Mouse (Mus musculus): ENCODE results near the gene Ly75. TPM values are rescaled to one million over a fixed set of nuclear protein-coding genes. Genes with fewer than 3 reads are reported as not detected.

Ly75 gene
- total RNA-seq, 4 experiments from 2014 or later, result 0.04 to 0.08 (median 0.05) TPM; not detected in 1

DNA sequence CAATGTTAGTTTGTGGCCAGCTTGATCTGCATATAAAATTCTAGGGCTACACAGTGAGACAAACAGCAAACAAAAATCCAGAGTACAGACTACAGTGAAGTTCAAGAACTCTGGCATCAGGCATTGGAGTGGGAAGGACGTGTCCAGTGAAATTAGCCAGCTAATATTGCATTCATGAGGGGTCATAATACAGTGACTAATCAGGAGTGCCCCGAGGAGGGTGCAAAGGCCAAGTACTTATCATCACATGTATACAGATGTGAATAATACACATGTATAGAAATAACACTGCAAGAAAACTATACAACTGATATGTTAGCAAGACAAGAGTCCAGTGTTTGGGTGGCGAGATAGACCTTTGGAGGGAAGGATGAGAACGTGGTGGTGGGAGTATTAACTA is 130.3 kb downstream of the Ly75 start:
- no peak for DNase-seq (ENCODE audit: low spot score in 2 of 2)

Other genes starting within 250 kb of the Ly75 start
- gene Baz2b, start 173.5 kb downstream of the Ly75 start, total RNA-seq (2022), result 10 to 100 TPM; 26.3 to 36.8 (median 31.6) TPM
- gene March7, start 173.4 kb downstream of the Ly75 start, total RNA-seq (2022), result 10 to 100 TPM; 24.5 to 38.2 (median 30.4) TPM
- 10 to 100 TPM in 1 of 4 experiments, 1 to 10 TPM in 3; 6.1 to 10.9 (median 6.9) TPM for gene Cd302, start 98.8 kb downstream of the Ly75 start, total RNA-seq (2022)
- under 1 TPM; 0.41 to 0.62 (median 0.51) TPM for gene Pla2r1, start 170.0 kb upstream of the Ly75 start, total RNA-seq (2022)

Data from gastrocnemius, adult 8-10 months (tissue).